Mouse (Mus musculus) stomach, embryonic 16.5 days (tissue): ENCODE data around the gene Kmt2a. TPM values are rescaled to one million over a fixed set of nuclear protein-coding genes. Genes with fewer than 3 reads are reported as not detected.

Experiments used
- ATAC-seq: fragments of 200-750 bp; cut with Nextera tagmentation; 2 replicates; pipeline ENCODE4 v1.8.0; 2017; ENCODE audit warnings: moderate number of reproducible peaks, moderate TSS enrichment; ENCODE audit not compliant: insufficient read depth, low FRiP score
- H3K27ac ChIP-seq: fragments of 300-500 bp; sonication (generic); 2 replicates; pipeline ENCODE4 v1.5.1; 2014; ENCODE audit warnings: low read length
- H3K27me3 ChIP-seq: fragments of 300-500 bp; sonication (generic); 2 replicates; pipeline ENCODE4 v1.6.1; 2014; ENCODE audit warnings: low read length, control low read depth, mixed read lengths; ENCODE audit not compliant: control insufficient read depth, insufficient read depth
- H3K36me3 ChIP-seq: fragments of 300-500 bp; sonication (generic); 2 replicates; pipeline ENCODE4 v1.6.1; 2014; ENCODE audit warnings: low read length; ENCODE audit not compliant: control insufficient read depth, insufficient read depth
- H3K4me1 ChIP-seq: fragments of 300-500 bp; sonication (generic); 2 replicates; pipeline ENCODE4 v1.6.1; 2014; ENCODE audit warnings: low read length, control low read depth, mixed read lengths; ENCODE audit not compliant: control insufficient read depth, insufficient read depth
- H3K4me2 ChIP-seq: fragments of 300-500 bp; sonication (generic); 2 replicates; pipeline ENCODE4 v1.6.1; 2014; ENCODE audit warnings: low read depth, low read length, mixed read lengths
- H3K4me3 ChIP-seq: fragments of 300-500 bp; sonication (generic); replicated peaks from 2 replicates; pipeline ENCODE4 v1.5.1; 2014; ENCODE audit warnings: mild to moderate bottlenecking, low read length
- H3K9ac ChIP-seq: fragments of 300-500 bp; sonication (generic); 2 replicates; pipeline ENCODE4 v1.6.1; 2014; ENCODE audit warnings: low read length
- H3K9me3 ChIP-seq: fragments of 300-500 bp; sonication (generic); replicated peaks from 2 replicates; pipeline ENCODE4 v1.6.1; 2016; ENCODE audit warnings: low read length, control low read depth; ENCODE audit not compliant: control insufficient read depth
- WGBS: fragments of 180-500 bp; shearing (Covaris S2); extraction: QIAGEN DNeasy Blood & Tissue Kit; methylation state at CpG from one replicate; pipeline ENCODE4 v1.1.7; 2014; 5-methylcytosine and 5-hydroxymethylcytosine counted together
- polyA plus RNA-seq: library from polyadenylated mRNA; unstranded; fragments of >200 nt; fragmentation: Nextera tagmentation; extraction: Ambion mirVana; gene quantifications from 2 replicates; pipeline ENCODE4 v1.2.1, GENCODE M21; 2015

Kmt2a gene
- polyA plus RNA-seq, 1 experiment from 2014 or later = 8.8 TPM

- peaks cover 42% of the 10 kb centered on the region for H3K36me3 ChIP-seq
- 83% methylated on average over 6 of the region's 6 CpGs for WGBS
Observed at GRCm38 (mm10) chr9:44847446-44847845, 33.6 kb downstream of the Kmt2a start.

GRCm38 (mm10) chr9:44841241-44841640, 39.9 kb downstream of the Kmt2a start:
- H3K9ac ChIP-seq = no peak overlapping the region
- no peaks in the 10 kb centered on the region for H3K27me3 ChIP-seq
- no peaks in the 10 kb centered on the region for H3K9me3 ChIP-seq
- no peak for ATAC-seq
- H3K27ac ChIP-seq = no peak overlapping the region
- no peaks in the 10 kb centered on the region for H3K4me1 ChIP-seq
- peaks cover 29% of the 10 kb centered on the region for H3K36me3 ChIP-seq
- H3K4me2 ChIP-seq = no peak overlapping the region
- 84% methylated on average over 10 of the region's 10 CpGs for WGBS
- H3K4me3 ChIP-seq = no peak overlapping the region

More at GRCm38 (mm10) chr9:44847446-44847845, 33.6 kb downstream of the Kmt2a start:
- H3K9ac ChIP-seq = no peak overlapping the region
- H3K4me2 ChIP-seq = no peak overlapping the region
- no peaks in the 10 kb centered on the region for H3K4me1 ChIP-seq
- H3K27me3 ChIP-seq = no peaks in the 10 kb centered on the region
- H3K9me3 ChIP-seq = no peaks in the 10 kb centered on the region
- no peak for ATAC-seq
- H3K27ac ChIP-seq = no peak overlapping the region
- H3K4me3 ChIP-seq = no peak overlapping the region

- Histone ChIP-seq H3K27ac (no peak overlapping the region), H3K36me3 (peaks cover 42% of the 10 kb centered on the region), H3K4me2 (no peak overlapping the region), H3K4me1 (no peaks in the 10 kb centered on the region), H3K4me3 (no peak overlapping the region), H3K9me3 (no peaks in the 10 kb centered on the region), H3K9ac (no peak overlapping the region), H3K27me3 (no peaks in the 10 kb centered on the region)
- 47% methylated on average over 7 of the region's 7 CpGs for WGBS
- ATAC-seq = no peak
Observed at GRCm38 (mm10) chr9:44836439-44836838, 44.7 kb downstream of the Kmt2a start.

GRCm38 (mm10) chr9:44832356-44832755, 48.7 kb downstream of the Kmt2a start:
- no peak overlapping the region for H3K4me3 ChIP-seq
- WGBS = 72% methylated on average over 4 of the region's 4 CpGs
- H3K9ac ChIP-seq = no peak overlapping the region
- H3K4me2 ChIP-seq = no peak overlapping the region
- no peaks in the 10 kb centered on the region for H3K4me1 ChIP-seq
- H3K27me3 ChIP-seq = no peaks in the 10 kb centered on the region
- peaks cover 51% of the 10 kb centered on the region for H3K36me3 ChIP-seq
- ATAC-seq = no peak
- H3K9me3 ChIP-seq = no peaks in the 10 kb centered on the region
- H3K27ac ChIP-seq = no peak overlapping the region

- Histone ChIP-seq H3K4me1 (no peaks in the 10 kb centered on the region), H3K27ac (no peak overlapping the region), H3K4me2 (no peak overlapping the region), H3K4me3 (no peak overlapping the region), H3K9ac (no peak overlapping the region), H3K9me3 (no peaks in the 10 kb centered on the region), H3K27me3 (no peaks in the 10 kb centered on the region), H3K36me3 (peaks cover 55% of the 10 kb centered on the region)
- 81% methylated on average over 2 of the region's 2 CpGs for WGBS
- no peak for ATAC-seq
Observed at GRCm38 (mm10) chr9:44830506-44830905, 50.6 kb downstream of the Kmt2a start.

GRCm38 (mm10) chr9:44828944-44829343, 52.2 kb downstream of the Kmt2a start:
- H3K36me3 ChIP-seq = peaks cover 44% of the 10 kb centered on the region
- no peak overlapping the region for H3K27ac ChIP-seq
- no peak overlapping the region for H3K4me2 ChIP-seq
- no peak overlapping the region for H3K9ac ChIP-seq
- no peaks in the 10 kb centered on the region for H3K9me3 ChIP-seq
- ATAC-seq = no peak
- H3K4me1 ChIP-seq = no peaks in the 10 kb centered on the region
- H3K4me3 ChIP-seq = no peak overlapping the region
- WGBS = 93% methylated on average over 11 of the region's 11 CpGs
- no peaks in the 10 kb centered on the region for H3K27me3 ChIP-seq

- H3K9me3 ChIP-seq = no peaks in the 10 kb centered on the region
- no peak overlapping the region for H3K4me3 ChIP-seq
- H3K9ac ChIP-seq = no peak overlapping the region
- no peaks in the 10 kb centered on the region for H3K4me1 ChIP-seq
- H3K27me3 ChIP-seq = no peaks in the 10 kb centered on the region
- 82% methylated on average over 7 of the region's 7 CpGs for WGBS
- H3K4me2 ChIP-seq = no peak overlapping the region
- ATAC-seq = no peak
- H3K36me3 ChIP-seq = peaks cover 47% of the 10 kb centered on the region
- no peak overlapping the region for H3K27ac ChIP-seq
Observed at GRCm38 (mm10) chr9:44826660-44827059, 54.4 kb downstream of the Kmt2a start.

GRCm38 (mm10) chr9:44819920-44820827, 60.9 kb downstream of the Kmt2a start:
- 88% methylated on average over 15 of the region's 15 CpGs for WGBS
- no peak for ATAC-seq
- H3K9me3 ChIP-seq = no peaks in the 10 kb centered on the region
- no peak overlapping the region for H3K4me3 ChIP-seq
- no peak overlapping the region for H3K27ac ChIP-seq
- no peak overlapping the region for H3K9ac ChIP-seq
- no peaks in the 10 kb centered on the region for H3K27me3 ChIP-seq
- H3K4me2 ChIP-seq = no peak overlapping the region
- no peaks in the 10 kb centered on the region for H3K4me1 ChIP-seq
- H3K36me3 ChIP-seq = peaks cover 51% of the 10 kb centered on the region

- peaks cover 56% of the 10 kb centered on the region for H3K36me3 ChIP-seq
- H3K4me2 ChIP-seq = no peak overlapping the region
- H3K4me1 ChIP-seq = no peaks in the 10 kb centered on the region
- H3K9me3 ChIP-seq = no peaks in the 10 kb centered on the region
- no peak overlapping the region for H3K9ac ChIP-seq
- 85% methylated on average over 5 of the region's 5 CpGs for WGBS
- H3K27ac ChIP-seq = no peak overlapping the region
- H3K4me3 ChIP-seq = no peak overlapping the region
- no peaks in the 10 kb centered on the region for H3K27me3 ChIP-seq
- ATAC-seq = no peak
Observed at GRCm38 (mm10) chr9:44817522-44817921, 63.6 kb downstream of the Kmt2a start.
